Mouse (Mus musculus) retina, embryonic 14.5 days (tissue): Measurements from ENCODE around the gene Cdadc1.

Experiments used
- DNase-seq: peaks from one replicate; pipeline ENCODE4 v3.0.0-alpha.2; 2015; ENCODE audit warnings: low spot score

Gene Cdadc1

GRCm38 (mm10) chr14:59612920-59613625 lies 15.3 kb upstream of the Cdadc1 start:
- DNase-seq, result peak; percentile 69

- DNase-seq, result no peak
Observed at GRCm38 (mm10) chr14:59607021-59607420, 9.3 kb upstream of the Cdadc1 start.

- DNase-seq, result peak; percentile 92
Observed at GRCm38 (mm10) chr14:59605671-59606353, 8.1 kb upstream of the Cdadc1 start.

- peak; percentile 76 for DNase-seq
Observed at GRCm38 (mm10) chr14:59604002-59604645, 6.4 kb upstream of the Cdadc1 start.

- DNase-seq, result no peak
Observed at GRCm38 (mm10) chr14:59598260-59598627, 485 bp upstream of the Cdadc1 start.

GRCm38 (mm10) chr14:59594988-59595387 lies 2.8 kb downstream of the Cdadc1 start:
- no peak for DNase-seq

GRCm38 (mm10) chr14:59592593-59592992 lies 5.2 kb downstream of the Cdadc1 start:
- DNase-seq, result no peak

- no peak for DNase-seq
Observed at GRCm38 (mm10) chr14:59591901-59592300, 5.9 kb downstream of the Cdadc1 start.

- no peak for DNase-seq
Observed at GRCm38 (mm10) chr14:59590614-59591013, 7.1 kb downstream of the Cdadc1 start.

- DNase-seq, result no peak
Observed at GRCm38 (mm10) chr14:59576385-59576784, 21.4 kb downstream of the Cdadc1 start.

GRCm38 (mm10) chr14:59566756-59567155 lies 31.0 kb downstream of the Cdadc1 start:
- DNase-seq, result no peak

GRCm38 (mm10) chr14:59557886-59558285 lies 39.9 kb downstream of the Cdadc1 start:
- no peak for DNase-seq

- DNase-seq, result no peak
Observed at GRCm38 (mm10) chr14:59557071-59557470, 40.7 kb downstream of the Cdadc1 start.

- peak; percentile 90 for DNase-seq
Observed at GRCm38 (mm10) chr14:59555928-59556531, 41.7 kb downstream of the Cdadc1 start.

GRCm38 (mm10) chr14:59555018-59555417 lies 42.7 kb downstream of the Cdadc1 start:
- DNase-seq, result no peak

- peak; percentile 35 for DNase-seq
Observed at GRCm38 (mm10) chr14:59554025-59554424, 43.7 kb downstream of the Cdadc1 start.

GRCm38 (mm10) chr14:59551956-59552355 lies 45.8 kb downstream of the Cdadc1 start:
- no peak for DNase-seq

- no peak for DNase-seq
Observed at GRCm38 (mm10) chr14:59550841-59551240, 46.9 kb downstream of the Cdadc1 start.

- no peak for DNase-seq
Observed at GRCm38 (mm10) chr14:59549106-59549505, 48.7 kb downstream of the Cdadc1 start.

- DNase-seq, result no peak
Observed at GRCm38 (mm10) chr14:59548532-59548931, 49.2 kb downstream of the Cdadc1 start.

- peak; percentile 26 for DNase-seq
Observed at GRCm38 (mm10) chr14:59547530-59547929, 50.2 kb downstream of the Cdadc1 start.

- no peak for DNase-seq
Observed at GRCm38 (mm10) chr14:59546162-59546880, 51.4 kb downstream of the Cdadc1 start.
